Mouse (Mus musculus) c-Kit-positive CD71-positive TER-119-positive erythroid progenitor cells, embryonic 14.5 days (primary cell): ENCODE data around the gene Stxbp6.
"Not testable (repeated sequence)": the region's sequence is repeated elsewhere in the genome, so short reads cannot be mapped to it uniquely, and the experiment has no call there.

ENCODE experiments used
- DNase-seq: peaks from one replicate; pipeline ENCODE4 v3.0.0-alpha.2; 2013; ENCODE audit warnings: low spot score

Stxbp6 gene

DNA sequence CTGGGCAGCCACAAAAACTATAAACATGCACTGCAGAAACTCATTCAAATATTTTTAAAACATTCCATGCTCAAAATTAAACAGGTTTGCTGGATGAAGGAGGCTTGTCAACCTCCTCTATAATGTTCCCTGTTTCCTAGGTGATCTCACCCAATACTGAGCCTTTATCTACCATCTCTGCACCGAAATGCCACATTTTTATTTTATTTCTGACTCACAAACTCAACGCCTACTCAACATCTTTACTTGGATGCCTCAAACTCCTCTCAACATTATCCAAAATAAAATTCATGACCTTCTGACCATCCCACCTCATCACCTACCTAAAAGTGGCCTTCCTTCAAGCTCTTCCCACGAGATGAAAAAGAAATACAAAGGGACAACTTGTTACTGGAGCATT, 18.1 kb downstream of the Stxbp6 start:
- DNase-seq, result no peak

DNA sequence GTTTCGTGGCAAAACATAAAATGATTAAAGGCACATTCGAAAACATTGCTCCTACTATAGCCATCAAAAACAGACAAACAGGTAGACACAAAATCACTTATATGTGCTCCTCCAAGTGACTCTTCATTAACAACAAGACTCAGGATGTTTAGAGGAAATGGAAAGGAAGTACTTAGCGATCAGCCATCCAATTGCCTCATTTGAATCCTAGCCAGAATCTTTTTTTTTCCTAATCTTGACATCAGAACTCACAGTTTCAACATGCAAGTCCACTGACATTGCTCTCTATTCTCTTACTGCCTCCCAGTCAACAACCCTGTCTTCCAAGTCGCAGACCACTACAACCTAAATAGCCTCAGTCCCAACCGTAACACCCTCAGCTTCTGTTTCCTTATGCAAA, 21.2 kb downstream of the Stxbp6 start:
- no peak for DNase-seq

DNA sequence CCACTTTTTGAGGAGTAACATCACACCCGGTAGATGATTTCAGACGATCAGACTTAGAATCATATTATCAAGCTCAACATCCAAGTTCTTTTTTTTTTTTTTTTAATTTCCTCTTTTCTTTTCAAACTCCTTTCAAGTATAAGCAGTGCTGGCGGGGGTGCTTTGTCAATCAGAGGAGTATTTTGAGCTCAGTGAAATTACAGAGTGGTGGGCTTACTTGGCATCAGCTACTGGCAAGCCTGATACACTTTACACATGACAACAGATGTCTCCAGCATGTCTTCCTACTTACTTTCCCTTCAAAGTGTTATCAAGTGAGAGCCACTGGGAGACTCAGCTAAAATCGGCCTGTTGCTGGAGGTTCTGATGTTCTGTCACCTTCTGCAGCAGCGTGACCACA, 21.6 kb downstream of the Stxbp6 start:
- no peak for DNase-seq

DNA sequence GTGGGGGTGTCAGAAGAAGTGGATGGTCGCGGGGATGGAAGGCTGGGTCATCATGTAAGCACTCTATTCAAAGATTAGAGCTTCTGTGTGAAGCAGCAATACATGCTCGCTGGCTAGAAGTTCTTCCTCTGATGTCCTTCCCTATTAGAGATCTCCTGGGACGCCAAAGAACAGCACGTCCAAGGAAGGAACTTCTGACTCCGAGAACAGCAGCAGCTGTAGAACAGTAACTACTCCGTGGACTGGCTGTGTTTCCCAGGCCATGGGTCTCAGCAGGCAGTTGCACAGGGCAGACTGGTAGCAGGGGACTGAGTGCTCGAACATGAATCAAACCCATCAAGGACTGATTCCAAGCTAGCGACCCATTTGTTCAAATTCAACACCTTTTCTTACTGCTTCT, 24.6 kb downstream of the Stxbp6 start:
- DNase-seq, result no peak

DNA sequence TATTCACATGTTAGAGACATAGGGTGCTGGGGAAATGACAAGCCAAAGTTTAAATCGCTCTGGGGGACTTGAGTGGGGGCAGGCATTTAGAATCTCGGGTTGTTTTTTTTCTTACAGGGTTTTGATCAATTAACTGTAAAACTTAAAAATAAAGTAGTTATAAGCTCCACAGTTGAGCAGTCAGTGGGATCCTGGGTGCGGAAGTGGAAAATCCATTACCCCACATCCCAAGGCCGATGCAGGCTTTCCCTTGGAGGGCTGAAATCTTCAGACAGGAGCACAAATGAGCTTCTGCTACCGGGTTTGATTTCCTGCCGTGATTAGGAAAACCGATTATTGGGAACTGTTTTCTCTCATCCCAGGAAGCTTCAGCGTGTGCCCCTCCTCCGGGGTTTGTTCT, 26.8 kb downstream of the Stxbp6 start:
- DNase-seq, result not testable (repeated sequence)

DNA sequence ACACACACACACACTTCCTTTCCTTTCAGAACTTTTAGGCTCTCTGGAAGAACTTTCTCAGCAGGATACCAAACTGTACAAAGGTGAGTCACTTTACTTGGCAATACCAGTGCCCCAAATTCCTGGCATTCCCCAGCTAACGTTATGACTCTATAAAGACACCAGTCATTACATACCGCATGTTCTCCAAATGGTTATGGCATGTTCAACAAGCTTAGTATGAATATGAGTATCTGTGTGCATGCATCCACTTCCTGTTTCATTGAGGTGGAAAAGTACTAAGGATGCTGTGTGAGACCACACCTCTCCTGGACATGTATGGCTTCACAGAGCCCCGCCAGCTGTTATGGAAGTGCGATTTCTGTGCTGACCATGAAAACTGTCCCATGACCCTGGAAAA, 27.3 kb downstream of the Stxbp6 start:
- DNase-seq, result no peak

DNA sequence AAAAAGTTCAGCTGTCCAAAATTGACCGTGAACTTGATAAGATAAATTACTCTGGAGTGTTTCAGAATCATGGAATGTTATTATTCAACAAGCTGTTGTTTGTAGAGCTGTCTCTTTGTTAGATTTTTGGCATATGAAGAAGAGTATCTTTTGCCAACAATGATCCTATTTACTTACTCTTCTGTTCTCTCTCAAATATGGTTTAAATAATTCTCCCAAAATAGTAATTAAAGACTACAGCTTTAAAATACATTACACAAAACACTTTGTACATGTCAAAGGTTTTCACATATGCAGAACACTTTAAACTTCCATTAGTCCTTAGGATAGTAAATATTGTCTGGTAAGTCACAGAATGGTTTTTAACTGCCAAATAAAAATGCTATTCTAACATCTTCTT, 29.9 kb downstream of the Stxbp6 start:
- DNase-seq, result no peak

DNA sequence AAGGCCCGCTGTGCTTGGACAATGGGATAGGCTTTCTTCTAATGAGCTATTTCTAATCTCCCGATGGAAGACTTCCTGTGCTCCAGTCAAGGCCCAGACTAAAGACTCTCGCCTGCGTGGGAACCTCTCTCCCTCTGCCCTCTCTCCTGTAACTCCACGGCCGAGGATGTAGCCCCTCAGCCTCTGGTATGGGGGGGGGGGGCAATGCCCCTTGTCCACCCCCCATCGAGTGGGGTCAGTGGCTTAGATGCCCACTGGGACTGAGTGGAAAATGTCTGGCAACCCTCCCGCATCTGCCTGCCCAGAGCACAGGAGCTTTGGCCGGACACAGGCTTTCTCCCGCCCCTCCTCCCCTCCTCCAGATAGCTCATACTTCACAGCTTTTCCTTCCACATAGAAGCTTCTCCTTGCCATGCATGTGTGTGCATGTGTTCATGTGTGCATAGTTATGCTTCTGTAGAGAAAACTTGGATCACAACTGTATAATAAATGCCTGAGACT, 31.9 kb downstream of the Stxbp6 start:
- DNase-seq, result no peak

DNA sequence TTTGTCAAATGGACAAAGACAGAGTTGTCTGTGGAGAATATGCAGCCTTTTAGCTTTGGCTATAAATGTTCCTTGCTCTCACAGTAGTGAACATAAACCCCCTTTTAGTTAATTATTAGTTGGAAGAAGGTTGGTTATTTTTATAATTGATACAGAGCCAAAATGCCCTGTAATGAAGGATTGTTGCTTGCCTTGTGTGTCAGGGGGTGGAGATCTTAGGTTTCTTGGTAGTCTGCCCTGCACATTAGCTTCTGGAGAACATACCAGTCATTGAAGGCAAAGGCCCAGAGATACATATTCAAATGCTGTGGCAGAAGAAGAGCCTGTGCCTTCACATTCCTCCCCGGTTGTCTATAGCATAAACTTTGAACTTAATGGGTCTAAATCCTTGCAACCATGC, 37.0 kb downstream of the Stxbp6 start:
- DNase-seq, result no peak

DNA sequence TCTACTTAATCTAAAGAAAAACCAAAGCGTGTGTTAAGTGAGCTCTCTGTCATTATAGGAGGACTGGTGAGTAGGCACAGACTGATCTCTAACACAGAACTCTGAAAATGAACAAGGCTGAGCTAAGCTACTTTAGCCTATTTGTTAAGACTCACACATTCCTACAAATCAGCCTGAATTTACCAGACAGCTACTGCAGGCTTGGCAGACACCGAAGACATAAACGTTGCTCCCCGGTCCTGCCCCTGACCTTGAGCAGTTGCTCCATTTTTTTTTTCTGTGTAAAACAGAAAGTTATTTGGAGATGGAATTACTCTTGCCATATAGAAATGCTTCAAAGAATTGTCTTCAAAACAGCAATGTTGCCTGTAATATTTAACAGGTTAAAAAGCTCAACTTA, 37.4 kb downstream of the Stxbp6 start:
- no peak for DNase-seq

DNA sequence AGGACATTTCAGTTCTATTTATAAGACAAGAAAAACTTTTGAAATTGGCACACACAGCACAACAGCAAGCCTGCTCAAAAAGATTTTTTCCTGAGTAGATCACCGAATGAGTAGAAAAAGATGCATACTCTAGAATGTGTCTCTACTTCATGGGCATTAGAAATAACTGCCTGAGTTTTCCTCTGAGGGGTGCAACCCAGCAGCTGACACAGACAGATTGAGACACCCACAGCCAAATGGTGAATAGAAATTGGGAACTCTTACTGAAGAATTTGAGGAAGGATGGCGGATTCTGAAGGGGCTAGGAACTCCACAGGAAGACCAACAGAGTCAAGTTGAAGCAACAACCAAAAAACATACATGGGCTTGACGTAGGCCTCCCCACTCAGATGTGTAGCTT, 43.8 kb downstream of the Stxbp6 start:
- DNase-seq, result no peak

DNA sequence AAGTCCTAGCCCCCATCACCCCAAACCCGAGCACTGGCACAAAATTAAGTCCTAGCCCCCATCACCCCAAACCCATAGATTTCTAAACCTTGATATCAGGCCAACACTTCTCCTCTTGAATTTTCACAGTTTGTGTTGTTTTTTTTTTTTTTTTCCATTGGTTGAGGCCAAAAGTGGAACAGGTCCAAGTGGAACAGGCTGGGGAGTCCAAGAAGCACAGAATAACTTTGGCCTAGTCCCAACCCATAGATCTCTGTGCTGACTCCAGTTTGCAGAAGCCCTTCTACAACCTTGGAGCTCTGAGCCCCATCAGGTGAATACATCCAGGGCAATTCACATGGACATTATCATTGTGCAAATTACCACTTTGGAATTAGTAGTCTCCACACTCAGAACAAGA, 48.2 kb downstream of the Stxbp6 start:
- DNase-seq, result no peak

DNA sequence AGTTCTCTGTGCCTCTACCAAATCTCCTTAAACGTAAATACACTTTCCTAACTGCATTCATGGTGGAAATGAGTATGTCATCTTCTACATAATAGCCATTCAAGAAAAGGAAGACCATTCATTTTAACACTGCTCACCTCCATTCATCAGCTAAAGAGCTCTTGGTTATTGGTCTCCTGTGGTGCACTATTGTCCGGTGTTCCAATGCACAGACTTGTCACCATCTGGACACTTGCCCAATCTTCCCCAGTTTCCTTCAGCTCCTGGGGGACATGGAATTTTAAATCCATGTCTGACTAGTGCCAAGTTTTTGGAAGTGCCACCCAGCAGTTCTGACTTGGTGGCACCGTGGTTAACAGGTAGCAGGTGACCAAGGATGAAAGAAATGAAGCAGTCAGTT, 54.5 kb downstream of the Stxbp6 start:
- DNase-seq, result no peak

DNA sequence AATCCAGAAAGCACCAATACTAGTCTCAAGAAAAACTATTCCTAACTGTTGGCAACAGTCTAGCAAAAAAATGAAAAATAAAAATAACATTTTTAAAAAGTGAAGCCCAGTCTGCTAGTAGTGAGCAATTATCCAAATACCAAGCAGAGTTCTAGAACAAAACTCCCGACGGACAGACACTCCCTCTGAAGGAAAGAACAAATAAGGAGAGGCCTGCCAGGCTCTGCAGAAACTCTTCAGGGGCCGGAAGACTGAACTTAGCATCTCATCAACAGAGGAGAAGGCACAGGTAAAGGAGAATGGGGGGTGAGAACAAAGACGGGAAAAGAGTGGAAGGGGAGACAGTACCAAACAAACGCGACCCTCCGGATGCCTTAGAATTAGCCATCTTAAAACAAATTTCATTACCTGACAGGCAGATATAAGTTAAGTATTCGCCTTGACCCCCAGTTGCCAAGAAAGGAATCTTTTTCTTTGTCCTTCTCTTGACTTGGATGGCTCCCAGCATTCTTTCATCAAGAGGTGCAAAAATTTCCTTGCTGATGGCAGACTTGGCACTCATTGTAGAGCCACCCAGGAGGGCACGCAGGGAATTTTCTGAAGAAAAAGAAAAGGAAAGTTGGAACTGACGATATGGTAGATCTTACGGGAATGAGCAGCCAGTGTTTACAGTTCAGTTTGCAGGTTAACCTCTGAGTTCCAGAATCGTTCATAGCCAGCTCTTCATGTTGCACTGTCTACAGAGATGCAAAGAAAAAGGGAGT, 55.3 kb downstream of the Stxbp6 start:
- DNase-seq, result no peak

DNA sequence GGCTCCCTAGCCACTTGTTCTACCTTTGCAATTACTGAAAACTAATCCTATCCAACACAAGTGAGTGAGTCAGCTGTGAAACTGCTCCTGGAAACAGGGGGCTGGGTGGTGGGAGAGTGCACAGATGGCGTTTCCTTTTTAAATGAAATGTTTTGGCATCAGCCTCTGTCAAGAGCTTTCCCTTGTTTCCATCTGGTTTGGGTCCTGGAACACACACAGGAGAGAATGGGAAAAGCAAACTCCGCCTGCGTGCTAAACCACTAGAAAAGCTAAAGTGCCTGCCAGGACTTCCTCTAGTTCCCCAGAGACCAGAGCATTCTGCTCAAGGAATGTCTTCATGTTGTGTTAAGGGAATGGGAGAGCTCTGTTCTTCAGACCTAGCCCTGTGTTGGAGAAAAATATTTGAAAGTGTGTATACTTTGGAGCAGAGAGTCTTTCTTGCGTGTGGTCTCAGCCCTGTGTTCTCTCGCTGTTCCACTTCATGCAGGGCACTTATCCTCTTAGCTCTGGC, 61.2 kb downstream of the Stxbp6 start:
- no peak for DNase-seq

DNA sequence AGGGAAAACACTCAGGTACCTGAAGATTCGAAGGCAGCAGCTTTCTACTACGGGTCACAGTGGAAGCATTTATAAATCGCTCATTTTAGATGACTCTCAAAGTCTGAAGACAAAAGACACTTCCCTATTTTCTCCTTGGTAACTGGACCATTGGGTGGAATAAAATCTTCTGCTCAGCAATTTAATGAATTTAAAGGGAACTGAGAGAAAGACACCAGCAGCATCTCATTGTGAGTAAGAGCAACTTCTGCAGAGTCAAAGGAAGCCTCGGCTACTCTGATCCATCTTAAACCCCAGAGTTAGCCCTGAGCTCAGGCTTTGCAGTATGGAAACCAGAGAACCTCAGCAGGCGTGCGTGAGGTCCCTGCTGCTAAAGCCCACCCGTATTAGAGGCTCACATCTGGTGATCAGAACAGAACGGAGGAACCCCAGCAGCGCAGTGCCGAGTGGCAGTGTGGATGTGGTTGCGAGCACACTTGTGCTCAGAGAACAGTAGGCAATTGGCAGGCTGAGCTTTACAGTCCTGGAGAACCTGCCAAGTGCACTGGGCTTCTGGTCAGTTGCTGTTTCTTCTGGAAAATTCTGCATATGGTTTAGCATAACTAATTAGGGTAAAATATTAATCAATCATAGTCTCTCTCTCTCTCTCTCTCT, 62.9 kb downstream of the Stxbp6 start:
- DNase-seq, result no peak

DNA sequence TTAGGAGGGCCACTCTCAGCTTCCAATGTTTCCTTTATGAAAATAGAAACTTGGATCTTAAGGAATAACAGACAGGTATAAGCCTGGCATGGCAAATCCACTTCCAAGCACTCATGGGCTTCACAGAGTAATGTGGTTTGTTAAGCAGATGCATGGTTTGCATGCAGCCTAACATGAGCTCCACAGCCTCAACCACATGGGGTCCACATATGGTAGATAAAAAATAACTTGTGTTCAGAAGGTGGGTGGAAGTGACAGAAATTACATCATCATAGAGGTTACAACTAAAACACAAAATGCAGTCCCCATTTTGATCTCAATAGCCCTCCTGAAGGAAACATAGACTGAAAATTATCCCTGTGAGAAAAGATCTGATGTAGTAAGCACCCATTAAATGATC, 63.5 kb downstream of the Stxbp6 start:
- DNase-seq, result no peak

DNA sequence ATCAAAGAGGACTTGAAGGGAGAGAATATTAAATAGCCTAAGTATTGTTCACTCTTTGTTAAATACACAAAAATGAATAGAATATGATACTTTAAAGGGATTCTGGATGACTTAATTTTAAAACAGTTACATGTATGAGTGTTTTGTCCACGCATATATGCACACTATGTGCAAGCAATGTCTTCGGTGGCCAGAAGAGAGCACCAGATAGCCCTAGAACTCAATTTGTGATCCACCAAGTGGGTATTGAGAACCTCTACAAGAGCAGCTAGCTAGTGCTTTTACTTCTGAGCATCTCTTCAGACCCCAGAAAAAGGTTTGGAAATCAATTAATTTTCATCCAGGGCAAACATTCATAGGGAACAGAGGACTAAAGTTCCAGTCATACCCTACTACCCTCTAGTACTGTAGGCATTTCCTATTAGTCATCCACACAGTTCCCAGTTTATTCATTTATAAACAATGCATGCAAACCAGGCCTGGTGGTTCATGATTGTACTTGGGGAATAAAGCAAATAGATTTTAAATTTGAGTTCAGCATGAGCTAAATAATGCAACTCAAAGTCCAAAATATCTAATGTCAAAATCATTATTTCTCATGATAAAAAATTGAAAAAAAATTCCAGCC, 64.4 kb downstream of the Stxbp6 start:
- DNase-seq, result no peak

DNA sequence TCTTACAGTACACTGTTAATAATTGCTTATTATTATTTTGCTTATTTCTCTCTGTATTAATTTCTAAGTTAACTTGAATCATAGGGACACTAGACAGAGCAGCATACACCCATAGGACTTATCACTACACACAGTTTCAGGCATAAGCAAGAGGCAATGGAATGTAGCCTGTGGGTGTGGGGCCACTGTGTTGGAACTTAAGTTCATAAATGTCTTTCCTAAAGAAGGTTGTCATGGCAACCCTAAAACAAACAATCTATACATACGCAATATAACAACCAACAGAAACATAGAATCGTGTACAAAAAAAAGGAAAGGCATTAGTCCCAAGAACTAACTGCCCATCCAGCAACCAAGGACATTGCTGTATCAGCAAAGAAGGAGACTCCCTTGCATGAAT, 67.9 kb downstream of the Stxbp6 start:
- DNase-seq, result no peak

DNA sequence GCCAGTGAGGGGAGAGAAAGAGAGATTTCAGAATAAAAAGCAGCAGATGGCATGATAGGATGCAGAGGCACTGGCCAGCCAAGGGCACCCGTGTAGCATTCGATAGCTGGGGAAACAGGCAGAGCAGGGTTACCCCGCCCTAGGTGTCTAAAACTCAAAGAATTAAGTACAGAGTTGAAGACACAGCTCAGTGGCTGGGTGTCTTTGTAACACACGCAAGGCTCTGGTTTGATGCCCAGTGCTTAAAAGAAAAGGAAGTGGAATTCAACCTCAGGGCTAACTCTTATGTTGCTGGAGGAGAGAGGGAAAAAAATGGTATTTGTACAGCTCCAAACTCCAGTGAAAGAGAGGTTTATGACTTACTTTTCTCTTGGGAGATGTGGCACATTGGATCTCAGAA, 68.5 kb downstream of the Stxbp6 start:
- DNase-seq, result no peak

DNA sequence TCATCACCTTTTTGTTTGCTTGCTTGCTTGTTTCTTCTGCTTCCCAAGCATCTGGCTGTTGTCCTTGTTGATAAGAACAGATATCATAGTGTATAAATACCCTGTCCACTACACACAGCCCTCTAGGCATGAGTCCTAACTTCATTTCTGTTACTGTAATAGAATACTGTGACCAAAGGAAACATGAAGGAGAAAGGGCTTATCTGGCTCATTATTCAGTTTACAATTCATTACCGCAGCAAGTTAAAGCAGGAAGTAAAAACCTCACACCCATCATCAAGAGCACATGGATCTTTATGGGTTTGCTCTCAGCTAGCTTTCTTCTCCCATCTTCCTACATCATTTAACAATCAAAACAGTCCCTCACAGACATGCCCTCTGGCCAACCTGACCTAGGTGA, 72.5 kb downstream of the Stxbp6 start:
- DNase-seq, result no peak

DNA sequence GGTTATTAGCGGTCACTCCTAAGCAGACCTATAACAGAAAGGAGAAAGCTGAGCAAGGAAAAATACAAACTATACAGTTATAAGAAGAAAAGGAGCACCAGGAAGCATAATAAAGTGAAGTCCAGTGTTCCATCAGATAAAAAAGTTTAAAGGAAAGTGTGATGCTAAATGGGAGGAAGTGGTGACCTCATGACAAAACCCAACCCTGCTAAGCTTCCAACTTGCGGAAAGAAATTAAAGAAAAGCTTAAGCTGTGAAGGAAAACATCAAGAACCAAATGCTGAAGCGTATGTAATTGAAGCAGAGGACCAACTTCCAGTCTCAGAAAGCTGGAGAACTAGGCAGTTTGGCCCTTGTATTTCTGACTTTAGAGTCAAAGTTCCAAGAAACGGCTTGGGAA, 77.1 kb downstream of the Stxbp6 start:
- no peak for DNase-seq

DNA sequence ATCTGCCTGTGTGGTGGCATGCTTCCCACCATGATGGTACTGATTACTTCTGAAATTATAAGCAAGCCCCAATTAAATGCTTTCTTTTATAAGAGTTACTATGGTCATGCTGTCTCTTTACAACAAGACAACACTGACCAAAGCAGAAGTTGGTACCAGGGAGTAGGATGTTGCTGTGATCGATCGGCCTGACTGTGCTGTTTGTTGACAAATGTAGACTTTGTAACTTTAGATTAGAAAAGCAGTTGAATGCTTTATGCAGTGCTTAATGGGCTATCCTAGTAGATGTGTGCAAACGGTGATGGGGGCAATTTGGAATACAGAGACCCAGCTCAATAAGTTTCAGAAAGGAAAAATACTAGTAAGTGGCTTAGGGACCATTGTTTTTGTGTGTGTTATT, 77.6 kb downstream of the Stxbp6 start:
- no peak for DNase-seq
